Mouse (Mus musculus) gastrocnemius, postnatal 14 days (tissue): ENCODE results near the gene Sp2. TPM values are rescaled to one million over a fixed set of nuclear protein-coding genes. Genes with fewer than 3 reads are reported as not detected.

Source experiments
- DNase-seq: peaks from one replicate; pipeline ENCODE4 v3.0.0; 2021; ENCODE audit warnings: mixed read lengths
- intact Hi-C: fragments of 180-260 bp; cut with DNase I; formaldehyde crosslinking; loops from one replicate; pipeline ENCODE4 v1.15.1; 2025; ENCODE audit warnings: low total_unique reads
- total RNA-seq, 2 experiments: library from RNA; stranded (reverse); gene quantifications; 2 replicates each; pipeline ENCODE4 v1.2.3; 2021

The Sp2 gene
- total RNA-seq, 2 experiments from 2014 or later: 13.1 to 13.6 TPM

- intact Hi-C loops: no loop called here
- DNase-seq: no peak
Measured at GRCm38 (mm10) chr11:96946498-96946897, 36.3 kb downstream of the Sp2 start.

- no peak for DNase-seq
- intact Hi-C loops: no loop called here
Measured at GRCm38 (mm10) chr11:96944844-96945580, 37.7 kb downstream of the Sp2 start.

GRCm38 (mm10) chr11:96943746-96944304 lies 38.9 kb downstream of the Sp2 start, which contains the start of gene Pnpo:
Gene Pnpo (minus strand): TSS chr11:96943986.
- peak; percentile 87 for DNase-seq
- intact Hi-C loops: no loop called here

- intact Hi-C loops: no loop called here
- DNase-seq: no peak
Measured at GRCm38 (mm10) chr11:96941989-96942590, 40.7 kb downstream of the Sp2 start.

GRCm38 (mm10) chr11:96940578-96941465 lies 41.9 kb downstream of the Sp2 start:
- intact Hi-C loops: no loop called here
- no peak for DNase-seq

GRCm38 (mm10) chr11:96938426-96938800 lies 44.3 kb downstream of the Sp2 start:
- DNase-seq: no peak
- intact Hi-C loops: no loop called here

- DNase-seq: peak; percentile 63
- intact Hi-C loops: no loop called here
Measured at GRCm38 (mm10) chr11:96937549-96938425, 45.0 kb downstream of the Sp2 start.

- intact Hi-C loops: no loop called here
- DNase-seq: no peak
Measured at GRCm38 (mm10) chr11:96935872-96936650, 46.7 kb downstream of the Sp2 start.

- intact Hi-C loops: no loop called here
- peak; percentile 48 for DNase-seq
Measured at GRCm38 (mm10) chr11:96934921-96935356, 47.8 kb downstream of the Sp2 start.

- intact Hi-C loops: no loop called here
- no peak for DNase-seq
Measured at GRCm38 (mm10) chr11:96933562-96934276, 49.0 kb downstream of the Sp2 start.

- DNase-seq: no peak
- intact Hi-C loops: no loop called here
Measured at GRCm38 (mm10) chr11:96931327-96932062, 51.3 kb downstream of the Sp2 start.

- intact Hi-C loops: no loop called here
- DNase-seq: no peak
Measured at GRCm38 (mm10) chr11:96929766-96930331, 52.9 kb downstream of the Sp2 start.

GRCm38 (mm10) chr11:96929096-96929765 lies 53.5 kb downstream of the Sp2 start:
- intact Hi-C loops: no loop called here

GRCm38 (mm10) chr11:96928691-96929090 lies 54.1 kb downstream of the Sp2 start:
- DNase-seq: no peak
- intact Hi-C loops: no loop called here

More at GRCm38 (mm10) chr11:96929096-96929765, 53.5 kb downstream of the Sp2 start:
- DNase-seq: no peak

- intact Hi-C loops: no loop called here
- DNase-seq: no peak
Measured at GRCm38 (mm10) chr11:96928088-96928487, 54.7 kb downstream of the Sp2 start, which contains the start of gene Prr15l. Gene Prr15l (plus strand): TSS chr11:96928104.

GRCm38 (mm10) chr11:96926587-96926986 lies 56.2 kb downstream of the Sp2 start:
- DNase-seq: no peak
- intact Hi-C loops: no loop called here
